Mouse (Mus musculus) G1E-ER4 (cell line): ENCODE measurements around the gene Plxdc1. TPM values are rescaled to one million over a fixed set of nuclear protein-coding genes. Genes with fewer than 3 reads are reported as not detected.

ENCODE experiments used
- GATA1 ChIP-seq: IDR thresholded peaks from one replicate; pipeline ENCODE4 v1.8.0; 2012; ENCODE audit warnings: low read length, inconsistent platforms
- polyA plus RNA-seq: library from polyadenylated mRNA; stranded (reverse); fragments of >175 nt; gene quantifications from 2 replicates; pipeline ENCODE4 v1.2.3, GENCODE M21; 2012

Gene Plxdc1
- polyA plus RNA-seq, 1 experiment: 0.14 TPM

DNA sequence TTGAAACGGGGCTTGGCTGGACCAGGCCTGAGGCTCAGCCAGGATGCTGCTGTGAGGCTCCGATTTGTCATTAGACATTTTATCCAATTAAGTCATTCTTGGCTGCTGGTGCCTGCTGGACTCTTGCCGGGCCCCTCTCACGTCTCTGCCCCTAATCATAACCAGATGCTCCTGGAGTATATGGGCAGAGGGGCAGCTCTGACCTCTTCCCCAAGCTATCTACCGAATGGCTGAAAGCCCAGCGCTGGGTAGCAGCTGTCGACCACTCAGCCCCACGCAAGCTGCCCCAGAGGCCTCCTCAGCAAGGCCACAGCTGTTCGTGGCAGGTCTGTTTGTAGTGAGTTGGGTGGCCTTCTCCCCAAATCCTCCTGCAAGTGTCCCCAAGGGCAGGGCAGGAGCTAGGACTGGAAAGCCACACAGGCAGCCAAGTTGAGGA, 5.7 kb downstream of the Plxdc1 start:
- TF ChIP-seq GATA1: no peak

DNA sequence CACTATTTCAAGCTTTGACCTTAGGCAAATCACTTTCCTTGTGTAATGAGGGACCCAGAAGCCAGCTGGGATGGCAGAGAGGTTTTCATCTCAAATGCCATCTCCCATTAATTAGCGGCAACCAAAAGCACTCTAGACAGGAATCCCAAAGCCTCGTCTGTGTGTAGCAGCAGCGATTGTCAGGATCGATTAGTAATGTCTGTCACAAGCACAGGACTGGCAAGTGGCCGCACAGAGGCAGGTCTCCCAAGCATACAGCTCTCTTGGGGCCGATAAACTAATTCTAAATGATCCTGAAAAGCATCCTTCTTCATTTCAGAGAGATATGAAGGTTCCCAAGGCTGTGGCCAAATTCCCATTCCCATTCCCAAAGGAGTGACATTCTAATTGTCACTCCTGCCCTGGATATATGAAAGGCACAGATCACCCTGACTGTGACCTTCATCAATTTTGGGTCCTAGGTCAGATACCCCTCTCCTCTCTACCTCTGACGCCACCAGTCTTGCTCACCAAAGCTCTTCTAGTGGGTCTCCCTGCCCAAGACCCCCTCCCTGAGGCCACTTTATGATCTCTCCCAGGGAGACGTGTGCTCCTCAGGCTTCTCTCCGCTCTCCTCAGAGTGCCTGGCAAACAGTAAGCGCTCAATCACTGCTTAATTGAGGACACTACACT, 6.3 kb downstream of the Plxdc1 start:
- TF ChIP-seq GATA1: no peak

DNA sequence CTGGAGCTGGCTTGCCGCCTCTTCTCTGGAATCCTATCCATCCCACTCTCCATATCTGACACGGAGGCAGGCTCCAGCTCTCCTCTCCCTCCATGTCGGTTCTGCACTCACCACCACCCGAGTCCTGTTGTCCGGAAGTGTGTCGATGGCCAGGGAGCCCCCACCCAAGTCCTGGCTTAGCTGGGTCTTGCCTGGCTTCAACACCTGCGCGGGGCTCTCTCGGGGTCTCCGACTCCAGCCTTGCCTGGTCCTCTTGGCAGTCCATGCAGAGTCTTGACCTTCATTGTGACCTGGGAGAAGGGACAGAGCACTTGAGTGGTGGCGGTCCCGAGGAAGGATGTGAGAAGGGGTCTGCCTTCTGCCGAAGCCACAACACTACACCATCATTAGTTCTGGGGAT, 7.9 kb downstream of the Plxdc1 start:
- no peak for TF ChIP-seq GATA1

DNA sequence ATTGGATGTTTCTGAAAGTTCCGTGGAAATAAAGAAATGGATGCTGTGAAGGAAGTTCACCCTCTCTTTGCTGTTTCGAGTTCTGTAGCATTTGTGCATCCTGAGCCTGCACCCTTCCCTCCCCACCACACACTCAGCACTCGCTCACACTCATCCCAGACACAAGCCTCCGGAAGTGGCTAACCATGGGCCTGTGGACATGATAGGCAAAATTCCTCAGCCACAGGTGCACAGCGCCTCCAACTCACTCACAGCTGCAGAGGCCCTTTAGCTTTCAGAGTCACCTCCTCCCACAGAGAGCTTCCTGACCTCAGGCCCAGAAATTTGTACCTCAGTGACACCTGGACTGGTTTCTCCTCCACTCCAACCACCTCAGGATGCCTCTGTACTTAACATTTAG, 8.4 kb downstream of the Plxdc1 start:
- TF ChIP-seq GATA1: no peak

DNA sequence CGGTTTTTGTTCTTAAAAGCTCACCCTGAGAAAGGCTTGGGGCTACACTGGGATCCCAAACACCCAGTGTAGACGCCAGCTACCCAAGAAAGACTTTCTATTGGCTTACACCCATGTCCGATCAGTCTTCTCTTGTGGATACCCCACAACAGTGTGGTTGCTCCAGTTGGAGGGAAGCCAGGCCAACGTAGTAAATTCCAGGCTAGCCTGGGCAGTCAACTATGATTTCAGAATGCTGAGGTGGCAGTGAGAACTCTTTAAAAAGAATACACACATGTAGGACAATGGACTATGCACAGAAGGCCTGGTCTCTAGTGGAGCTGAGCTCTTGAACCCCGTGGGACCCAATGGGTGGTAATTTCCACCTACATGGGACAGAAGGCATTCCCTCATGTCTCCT, 11.5 kb downstream of the Plxdc1 start:
- no peak for TF ChIP-seq GATA1

DNA sequence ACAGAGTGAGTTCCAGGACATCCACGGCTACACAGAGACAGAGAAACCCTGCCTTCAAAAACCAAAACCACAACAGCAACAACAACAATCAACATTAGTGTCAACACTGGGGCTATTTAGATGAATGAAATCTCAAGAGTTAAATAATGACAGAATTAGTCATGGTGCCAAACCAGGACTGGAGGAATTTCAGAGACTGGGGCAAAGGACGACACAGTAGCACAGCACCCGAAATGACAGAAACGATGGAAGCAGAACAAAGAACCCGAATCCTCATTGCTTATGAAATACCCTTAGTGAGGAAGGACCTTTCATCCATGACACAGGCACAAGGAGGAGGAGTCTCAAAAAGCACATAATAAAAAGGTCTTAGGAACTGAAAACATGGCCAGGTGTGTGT, 12.1 kb downstream of the Plxdc1 start:
- TF ChIP-seq GATA1: no peak

DNA sequence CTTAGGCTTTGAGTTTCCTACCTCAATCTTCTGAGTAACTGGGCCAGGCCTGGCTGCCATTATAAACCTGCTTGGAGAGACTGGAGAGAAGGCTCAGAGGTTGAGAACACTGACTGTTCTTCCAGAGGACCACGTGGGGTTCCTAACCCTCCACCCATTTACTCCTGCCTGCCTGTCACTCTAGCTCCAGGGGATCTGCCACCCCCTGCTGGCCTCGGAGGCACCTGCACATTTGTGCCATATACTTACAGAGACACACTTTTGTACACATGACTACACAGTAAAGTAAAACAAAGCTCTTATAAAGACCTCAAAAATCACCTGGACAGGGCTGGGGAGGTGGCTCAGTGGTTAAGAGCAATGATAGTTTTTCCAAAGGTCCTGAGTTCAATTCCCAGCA, 13.8 kb downstream of the Plxdc1 start:
- no peak for TF ChIP-seq GATA1

DNA sequence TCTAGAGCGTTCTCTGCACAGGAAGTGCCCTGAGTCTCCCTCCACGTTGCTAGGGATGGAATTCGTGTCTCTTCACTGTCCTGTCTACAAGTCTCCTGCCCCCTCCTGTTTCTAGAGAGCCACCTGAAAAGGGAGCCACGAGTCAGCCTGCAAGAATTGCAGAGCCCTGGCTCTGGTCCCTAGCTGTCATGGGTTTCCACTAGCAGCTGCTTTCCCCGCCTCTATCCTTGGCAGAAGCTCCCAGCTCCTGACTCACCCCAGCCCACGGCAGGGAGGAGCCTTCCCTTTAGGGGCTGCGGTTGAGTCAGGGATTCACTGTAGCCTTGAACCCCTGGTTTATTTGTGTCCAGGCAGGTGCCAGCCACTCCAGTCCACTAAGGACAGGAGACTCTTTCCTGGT, 15.0 kb downstream of the Plxdc1 start:
- no peak for TF ChIP-seq GATA1

DNA sequence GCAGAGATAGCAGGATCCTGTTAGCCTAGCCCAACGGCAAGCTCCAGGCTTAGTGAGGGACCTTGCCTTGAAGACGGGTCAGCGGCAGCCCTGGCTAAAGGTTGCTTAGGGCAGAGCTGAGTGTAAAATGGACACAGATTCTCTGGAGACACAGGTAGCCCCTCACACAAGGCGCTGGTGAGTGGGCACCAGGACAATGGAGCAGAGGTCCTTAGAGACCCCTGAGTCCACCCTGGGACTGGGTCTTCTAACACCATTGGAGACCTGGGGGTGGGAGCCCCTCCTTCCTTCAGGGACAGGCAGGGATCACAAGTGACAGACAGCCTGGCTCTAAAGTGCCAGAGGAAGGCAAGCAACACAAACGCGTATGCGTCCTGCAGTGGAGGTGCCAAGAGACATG, 15.5 kb downstream of the Plxdc1 start:
- no peak for TF ChIP-seq GATA1

DNA sequence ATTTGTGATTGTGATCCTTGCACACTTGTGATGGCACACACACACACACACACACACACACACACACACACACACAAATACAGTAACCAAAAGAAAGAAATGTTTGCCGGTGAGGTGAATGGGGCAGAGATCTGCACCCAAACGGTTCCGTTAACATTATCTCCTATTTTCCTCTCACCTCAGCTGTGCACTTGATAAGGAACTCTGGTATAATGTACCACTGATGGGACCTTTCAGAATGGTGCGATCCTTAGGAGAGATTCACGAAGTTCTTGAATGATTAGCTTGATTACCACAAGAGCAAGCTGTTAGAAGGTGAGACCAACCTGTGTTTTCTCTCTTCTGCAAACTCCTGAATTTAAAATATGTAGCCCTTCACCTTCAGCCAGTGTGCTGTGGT, 17.9 kb downstream of the Plxdc1 start:
- no peak for TF ChIP-seq GATA1

DNA sequence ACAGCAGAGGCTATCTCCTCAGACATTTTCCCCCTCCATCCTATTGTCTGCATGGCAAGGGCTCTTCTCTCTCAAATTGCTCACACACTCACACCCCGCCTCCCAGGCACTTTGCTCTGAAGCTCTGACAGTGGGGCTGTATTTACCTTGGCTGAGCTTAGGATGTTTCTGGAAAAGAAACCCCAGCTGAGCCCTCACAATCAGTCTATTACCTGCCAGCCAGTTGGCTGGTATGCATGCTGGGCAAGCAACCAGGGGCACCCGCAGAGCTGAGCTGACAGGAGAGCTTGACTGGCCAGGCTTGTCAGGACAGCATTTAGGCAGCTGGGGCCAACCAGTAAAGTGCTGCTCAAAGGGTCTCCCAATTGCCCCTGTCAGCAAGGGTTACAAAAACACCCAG, 19.1 kb downstream of the Plxdc1 start:
- TF ChIP-seq GATA1: no peak

DNA sequence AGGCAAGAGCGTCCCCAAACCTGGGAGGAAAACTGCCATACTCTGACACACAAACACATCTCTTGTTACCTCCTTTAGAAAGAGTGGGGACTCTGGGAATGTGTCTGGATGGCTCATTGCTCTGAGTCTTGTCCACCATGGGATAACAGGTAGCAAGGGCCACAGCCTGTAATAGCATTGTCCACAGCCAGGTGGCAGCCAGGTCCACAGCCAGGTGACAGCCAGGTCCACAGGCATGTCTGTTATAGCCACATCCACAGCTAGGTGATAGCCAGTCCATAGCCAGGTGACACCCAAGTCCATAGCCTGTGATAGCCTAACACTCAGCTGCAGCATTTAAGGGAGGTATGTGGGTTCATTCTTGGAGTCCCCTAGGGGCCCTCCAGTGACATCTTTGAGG, 25.3 kb downstream of the Plxdc1 start:
- no peak for TF ChIP-seq GATA1

DNA sequence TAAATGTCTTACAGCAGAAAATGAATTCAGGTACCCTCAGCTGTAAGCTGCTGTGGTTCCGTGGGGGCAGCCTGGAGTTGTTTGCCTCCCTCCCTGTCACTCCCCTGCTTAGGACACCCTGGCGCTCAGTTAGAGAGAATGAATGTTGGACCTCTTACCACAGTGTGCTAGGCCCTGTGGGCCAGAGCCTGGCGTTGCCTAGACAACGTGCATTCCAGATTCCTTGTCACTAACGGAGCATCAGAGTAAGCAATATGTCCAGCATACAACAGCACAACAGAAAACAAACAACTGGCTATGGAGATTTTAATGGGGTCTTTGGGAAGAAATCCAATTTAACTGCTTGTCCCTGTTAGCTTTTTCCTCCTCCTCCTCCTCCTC, 27.0 kb downstream of the Plxdc1 start:
- no peak for TF ChIP-seq GATA1

DNA sequence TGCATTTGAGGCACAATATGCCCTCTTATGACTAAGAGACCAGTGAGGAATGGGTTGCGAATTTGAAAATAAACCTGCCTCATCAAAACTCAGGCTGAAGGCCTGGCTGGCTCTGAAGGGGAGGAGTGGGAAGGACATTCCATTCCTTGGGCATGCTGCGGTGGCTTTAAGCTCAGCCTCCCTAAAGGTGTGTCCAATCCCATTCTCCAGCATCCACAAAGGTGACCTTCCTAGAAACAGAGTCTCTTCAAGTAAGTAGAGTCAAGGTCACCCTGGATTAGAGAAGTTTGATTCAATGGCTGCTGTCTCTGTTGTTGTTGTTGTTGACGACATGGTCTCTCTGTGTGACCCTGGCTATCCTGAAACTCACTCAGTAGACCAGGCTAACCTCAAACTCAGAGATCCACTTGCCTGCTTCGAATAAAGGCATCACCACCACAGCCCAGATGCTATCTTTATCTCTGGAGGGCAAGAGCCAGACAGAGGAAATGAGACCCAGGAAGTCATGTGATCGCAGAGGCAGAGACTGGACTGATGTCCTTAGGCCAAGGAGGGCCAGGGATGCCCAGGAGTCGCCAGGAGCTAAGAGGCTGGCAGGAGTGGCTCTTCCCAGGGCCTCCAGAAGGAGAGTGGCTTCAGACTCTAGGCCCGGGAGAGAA, 27.5 kb downstream of the Plxdc1 start:
- TF ChIP-seq GATA1: no peak

DNA sequence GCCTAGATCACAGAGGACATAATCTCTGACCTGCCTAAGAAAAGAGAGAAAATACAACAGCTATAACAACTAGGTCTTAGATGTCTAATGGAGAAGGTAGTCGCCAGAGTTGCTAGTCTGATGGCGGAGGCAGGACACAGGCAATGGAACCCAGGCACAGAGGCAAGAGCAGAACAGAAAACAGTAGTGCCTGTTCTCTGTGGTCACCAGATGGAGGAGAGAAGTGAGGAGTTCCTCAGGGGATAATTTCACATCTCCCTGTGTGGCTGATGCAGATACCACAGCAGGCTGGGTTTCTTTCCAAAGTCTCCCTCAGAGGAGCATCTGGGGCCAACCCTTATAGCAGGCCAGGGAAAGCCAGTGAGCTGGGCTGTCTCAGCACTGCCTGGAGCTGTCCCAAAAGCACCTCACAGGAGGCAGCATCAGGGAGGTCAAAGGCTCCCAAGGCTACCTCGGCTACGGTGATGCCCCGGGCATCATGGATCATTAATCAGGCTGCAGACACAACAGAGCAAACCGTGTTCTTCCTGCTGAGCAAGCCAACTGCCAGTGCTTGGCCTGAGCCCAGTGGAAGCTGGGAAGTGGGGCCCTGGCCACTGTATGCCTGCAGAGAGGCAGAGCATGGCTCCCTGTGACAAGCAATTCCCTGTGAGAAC, 29.2 kb downstream of the Plxdc1 start:
- TF ChIP-seq GATA1: no peak

DNA sequence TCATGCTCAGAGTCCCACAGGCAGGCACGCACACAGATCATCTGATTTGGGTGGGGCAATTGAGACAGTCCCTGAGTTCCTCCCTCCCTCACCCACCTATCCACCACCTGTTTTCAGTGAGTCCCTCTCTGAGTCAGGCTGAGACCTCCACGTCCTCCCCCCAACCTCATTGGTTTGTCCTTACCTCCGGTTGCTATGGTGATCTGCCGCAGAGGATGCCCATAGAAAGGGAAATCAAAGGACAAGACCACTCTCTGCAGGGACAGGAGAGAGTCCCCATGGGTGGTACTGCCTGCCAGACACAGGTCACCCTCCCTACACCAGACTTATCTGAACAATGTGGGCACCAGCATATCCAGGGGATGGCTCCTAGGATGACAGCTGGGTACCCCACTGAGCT, 30.3 kb downstream of the Plxdc1 start:
- no peak for TF ChIP-seq GATA1
